Mouse (Mus musculus): ENCODE results near the gene Lrrc41. TPM values are rescaled to one million over a fixed set of nuclear protein-coding genes. Genes with fewer than 3 reads are reported as not detected.

Gene Lrrc41
- polyA plus RNA-seq, 1 experiment = 122 TPM

DNA sequence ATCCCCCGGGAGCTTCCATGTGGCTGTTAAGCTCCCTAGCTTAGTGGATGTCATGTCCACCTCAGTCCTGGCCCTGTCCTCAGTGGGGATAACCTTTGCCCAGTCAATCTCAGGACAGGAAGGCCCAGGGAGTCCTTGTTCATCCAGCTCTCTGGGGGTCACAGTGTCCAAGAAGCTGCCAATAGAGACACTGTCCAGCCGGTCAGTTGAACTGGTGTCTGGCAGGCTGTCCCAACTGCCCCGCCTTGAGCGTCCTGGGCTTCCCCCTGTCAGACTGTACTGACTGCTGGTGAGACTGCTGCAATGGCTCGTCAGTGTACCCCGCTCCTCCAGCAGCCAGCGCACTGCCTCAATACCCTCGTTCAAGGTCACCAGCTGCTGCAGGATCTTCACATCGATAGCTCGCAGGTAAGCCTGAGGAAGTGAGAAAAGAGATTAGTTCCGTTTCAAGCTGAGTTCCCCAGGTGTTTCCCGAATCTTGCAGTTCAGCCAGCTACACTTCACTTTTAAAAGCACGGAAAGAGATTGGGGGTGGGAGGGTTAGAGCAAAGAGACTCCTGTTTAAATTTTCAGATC is 62.4 kb downstream of the Lrrc41 start:
- Histone ChIP-seq H3K4me1 (ENCODE audit: control insufficient read depth, insufficient read depth, low read length) (no peaks in the 10 kb centered on the region), H3K36me3 (ENCODE audit: control insufficient read depth, insufficient read depth, low read length) (no peaks in the 10 kb centered on the region), H3K4me3 (ENCODE audit: control insufficient read depth, low read depth, low read length) (no peak overlapping the region), H3K27ac (ENCODE audit: control insufficient read depth, insufficient read depth, low read depth, low read length) (no peak overlapping the region), H3K27me3 (ENCODE audit: control insufficient read depth, insufficient read depth, low read length) (no peaks in the 10 kb centered on the region)
- TF ChIP-seq POLR2A (IDR thresholded peaks at IDR 0.05; ENCODE audit: control insufficient read depth, low read depth, low read length) = no peak
- no peak for TF ChIP-seq CTCF (IDR thresholded peaks at IDR 0.05; ENCODE audit: control insufficient read depth, insufficient read depth, insufficient replicate concordance, low read depth, low read length)

GRCm38 (mm10) chr4:116140801-116141574 is 65.9 kb downstream of the Lrrc41 start:
- no peaks in the 10 kb centered on the region for H3K36me3 ChIP-seq (ENCODE audit: control insufficient read depth, insufficient read depth, low read length)
- peaks cover 12% of the 10 kb centered on the region for H3K4me1 ChIP-seq (ENCODE audit: control insufficient read depth, insufficient read depth, low read length)
- H3K4me3 ChIP-seq (ENCODE audit: control insufficient read depth, low read depth, low read length) = no peak overlapping the region
- no peak for TF ChIP-seq CTCF (IDR thresholded peaks at IDR 0.05; ENCODE audit: control insufficient read depth, insufficient read depth, insufficient replicate concordance, low read depth, low read length)
- no peak for TF ChIP-seq POLR2A (IDR thresholded peaks at IDR 0.05; ENCODE audit: control insufficient read depth, low read depth, low read length)
- H3K27me3 ChIP-seq (ENCODE audit: control insufficient read depth, insufficient read depth, low read length) = no peaks in the 10 kb centered on the region
- no peak overlapping the region for H3K27ac ChIP-seq (ENCODE audit: control insufficient read depth, insufficient read depth, low read depth, low read length)

DNA sequence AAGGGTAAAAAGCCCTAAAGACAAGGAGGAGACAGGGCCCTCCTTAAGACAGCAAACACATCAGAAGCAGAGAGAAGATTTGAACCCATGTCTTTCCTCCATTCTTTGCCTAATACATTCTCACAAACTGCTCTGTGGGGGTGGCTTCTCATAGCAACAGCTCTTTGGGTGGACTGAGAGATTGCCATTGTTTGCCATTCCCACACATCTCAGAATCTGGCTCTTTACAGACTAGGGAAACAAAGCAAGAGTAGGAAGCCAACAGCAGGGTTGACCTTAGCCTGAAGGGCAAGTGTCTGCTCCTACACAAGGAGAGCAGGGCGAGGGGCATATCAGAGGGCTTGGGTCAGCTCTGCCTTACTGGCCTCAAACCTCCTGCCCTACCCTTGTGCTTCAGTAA is 66.7 kb downstream of the Lrrc41 start:
- TF ChIP-seq POLR2A (IDR thresholded peaks at IDR 0.05; ENCODE audit: control insufficient read depth, low read depth, low read length) = no peak
- TF ChIP-seq CTCF (IDR thresholded peaks at IDR 0.05; ENCODE audit: control insufficient read depth, insufficient read depth, insufficient replicate concordance, low read depth, low read length) = no peak
- peaks cover 12% of the 10 kb centered on the region for H3K4me1 ChIP-seq (ENCODE audit: control insufficient read depth, insufficient read depth, low read length)
- H3K27me3 ChIP-seq (ENCODE audit: control insufficient read depth, insufficient read depth, low read length) = no peaks in the 10 kb centered on the region
- H3K36me3 ChIP-seq (ENCODE audit: control insufficient read depth, insufficient read depth, low read length) = no peaks in the 10 kb centered on the region
- H3K27ac ChIP-seq (ENCODE audit: control insufficient read depth, insufficient read depth, low read depth, low read length) = no peak overlapping the region
- H3K4me3 ChIP-seq (ENCODE audit: control insufficient read depth, low read depth, low read length) = no peak overlapping the region

- TF ChIP-seq POLR2A (IDR thresholded peaks at IDR 0.05; ENCODE audit: control insufficient read depth, low read depth, low read length) (no peak), CTCF (IDR thresholded peaks at IDR 0.05; ENCODE audit: control insufficient read depth, insufficient read depth, insufficient replicate concordance, low read depth, low read length) (no peak)
- no peaks in the 10 kb centered on the region for H3K36me3 ChIP-seq (ENCODE audit: control insufficient read depth, insufficient read depth, low read length)
- H3K4me3 ChIP-seq (ENCODE audit: control insufficient read depth, low read depth, low read length) = no peak overlapping the region
- peaks cover 12% of the 10 kb centered on the region for H3K4me1 ChIP-seq (ENCODE audit: control insufficient read depth, insufficient read depth, low read length)
- H3K27me3 ChIP-seq (ENCODE audit: control insufficient read depth, insufficient read depth, low read length) = no peaks in the 10 kb centered on the region
- H3K27ac ChIP-seq (ENCODE audit: control insufficient read depth, insufficient read depth, low read depth, low read length) = no peak overlapping the region
Measured at GRCm38 (mm10) chr4:116142269-116142668, 67.2 kb downstream of the Lrrc41 start.

- TF ChIP-seq POLR2A (IDR thresholded peaks at IDR 0.05; ENCODE audit: control insufficient read depth, low read depth, low read length) = no peak
- Histone ChIP-seq H3K4me1 (ENCODE audit: control insufficient read depth, insufficient read depth, low read length) (peaks cover 12% of the 10 kb centered on the region), H3K4me3 (ENCODE audit: control insufficient read depth, low read depth, low read length) (peak overlapping the region; percentile 14), H3K27ac (ENCODE audit: control insufficient read depth, insufficient read depth, low read depth, low read length) (no peak overlapping the region), H3K27me3 (ENCODE audit: control insufficient read depth, insufficient read depth, low read length) (no peaks in the 10 kb centered on the region), H3K36me3 (ENCODE audit: control insufficient read depth, insufficient read depth, low read length) (no peaks in the 10 kb centered on the region)
Measured at GRCm38 (mm10) chr4:116143317-116143811, 68.3 kb downstream of the Lrrc41 start.

DNA sequence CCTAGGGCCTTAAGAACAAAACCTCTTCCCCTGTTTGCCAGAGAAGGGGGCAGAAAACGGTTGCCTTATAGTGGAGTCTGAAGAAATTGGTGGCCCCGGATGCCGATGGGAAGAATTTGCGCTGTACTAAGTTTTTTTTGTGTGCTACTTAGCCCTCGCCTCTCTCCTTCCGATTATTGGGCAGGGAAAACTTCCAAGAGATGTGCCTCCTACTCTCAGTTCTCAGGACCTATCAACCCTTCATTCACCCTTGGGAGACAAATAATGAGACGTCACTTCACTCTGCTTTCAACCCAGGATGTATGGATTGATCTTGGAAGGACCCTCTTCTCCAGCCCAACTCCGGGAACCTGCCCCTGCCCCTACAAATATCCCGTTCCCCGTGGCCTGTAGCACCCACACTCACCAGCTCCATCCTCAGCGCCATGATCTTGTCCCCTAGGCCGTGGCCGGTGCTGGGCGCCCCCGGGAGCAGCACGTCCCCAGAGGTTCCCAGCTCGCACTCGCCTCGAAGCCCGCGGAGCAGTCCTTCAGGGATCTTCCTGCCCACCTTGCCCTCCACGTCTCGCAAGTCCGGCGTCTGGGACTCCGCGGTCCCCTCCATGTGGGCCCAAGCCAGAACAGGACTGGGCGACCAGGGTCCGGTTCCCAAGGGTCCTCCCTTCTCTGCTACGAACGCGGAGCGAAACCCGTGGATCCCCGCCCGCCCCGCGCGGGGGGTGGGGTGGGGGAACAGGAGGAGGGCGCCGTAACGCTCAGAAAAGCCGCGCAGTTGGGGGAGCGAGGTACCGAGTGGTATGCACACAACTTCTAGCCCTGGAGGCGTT is 69.0 kb downstream of the Lrrc41 start:
- Histone ChIP-seq H3K4me3 (ENCODE audit: control insufficient read depth, low read depth, low read length) (peak overlapping the region; percentile 85), H3K36me3 (ENCODE audit: control insufficient read depth, insufficient read depth, low read length) (no peaks in the 10 kb centered on the region), H3K27ac (ENCODE audit: control insufficient read depth, insufficient read depth, low read depth, low read length) (0 out of 2 replicates have a peak overlapping the region, but pooled peaks have one; percentile 24), H3K4me1 (ENCODE audit: control insufficient read depth, insufficient read depth, low read length) (peaks cover 12% of the 10 kb centered on the region), H3K27me3 (ENCODE audit: control insufficient read depth, insufficient read depth, low read length) (no peaks in the 10 kb centered on the region)
- TF ChIP-seq CTCF (IDR thresholded peaks at IDR 0.05; ENCODE audit: control insufficient read depth, insufficient read depth, insufficient replicate concordance, low read depth, low read length) (no peak), POLR2A (IDR thresholded peaks at IDR 0.05; ENCODE audit: control insufficient read depth, low read depth, low read length) (no peak)

Other genes starting within 250 kb of the Lrrc41 start
- 9.3 and 12.8 TPM in 2 replicates for gene Mob3c, start 247.2 kb upstream of the Lrrc41 start, polyA plus RNA-seq (2012; rRNA removed)
- 29.4 and 31.2 TPM in 2 replicates for gene Mknk1, start 236.1 kb upstream of the Lrrc41 start, polyA plus RNA-seq (2012; rRNA removed)
- 0.96 and 1.0 TPM in 2 replicates for gene Kncn, start 190.9 kb upstream of the Lrrc41 start, polyA plus RNA-seq (2012; rRNA removed)
- gene 6430628N08Rik, start 184.6 kb upstream of the Lrrc41 start, polyA plus RNA-seq (2012; rRNA removed) = not detected in 2 replicates
- 0.08 and 0.25 TPM in 2 replicates for gene Dmbx1, start 135.3 kb upstream of the Lrrc41 start, polyA plus RNA-seq (2012; rRNA removed)
- 31.6 and 32.2 TPM in 2 replicates for gene Faah, start 57.3 kb upstream of the Lrrc41 start, polyA plus RNA-seq (2012; rRNA removed)
- gene Nsun4, start 21.4 kb upstream of the Lrrc41 start, polyA plus RNA-seq (2012; rRNA removed) = 193 and 263 TPM in 2 replicates
- gene Uqcrh, start 198 bp upstream of the Lrrc41 start, polyA plus RNA-seq (2012; rRNA removed) = 108 and 112 TPM in 2 replicates
- gene Rad54l, start 48.4 kb downstream of the Lrrc41 start, polyA plus RNA-seq (2012; rRNA removed) = 5.3 and 6.0 TPM in 2 replicates
- 111 and 113 TPM in 2 replicates for gene Pomgnt1, start 48.6 kb downstream of the Lrrc41 start, polyA plus RNA-seq (2012; rRNA removed)
- 30.3 and 36.1 TPM in 2 replicates for gene Lurap1, start 76.1 kb downstream of the Lrrc41 start, polyA plus RNA-seq (2012; rRNA removed)
- gene Tspan1, start 92.3 kb downstream of the Lrrc41 start, polyA plus RNA-seq (2012; rRNA removed) = 4.3 TPM in 2 replicates
- 696 and 816 TPM in 2 replicates for gene 1700042G07Rik, start 98.1 kb downstream of the Lrrc41 start, polyA plus RNA-seq (2012; rRNA removed)
- not detected in 2 replicates for gene Gm49337, start 98.1 kb downstream of the Lrrc41 start, polyA plus RNA-seq (2012; rRNA removed)
- gene Pik3r3, start 146.3 kb downstream of the Lrrc41 start, polyA plus RNA-seq (2012; rRNA removed) = 46.5 TPM in 2 replicates

All from testis, adult 2 months (tissue).